Mouse (Mus musculus): ENCODE results near the gene Cryge.

GRCm38 (mm10) chr1:65010153-65010552 lies 40.8 kb downstream of the Cryge start:
- TF ChIP-seq CTCF (IDR thresholded peaks at IDR 0.05; ENCODE audit: low read depth, low read length) (peak; percentile 96), GATA1 (IDR thresholded peaks at IDR 0.05; ENCODE audit: borderline replicate concordance, low read length) (no peak)
